Mouse (Mus musculus) midbrain, postnatal 0 days (tissue): Measurements from ENCODE around the gene Nova2. TPM values are rescaled to one million over a fixed set of nuclear protein-coding genes. Genes with fewer than 3 reads are reported as not detected.

ENCODE experiments used
- ATAC-seq: fragments of 200-750 bp; cut with Nextera tagmentation; 2 replicates; pipeline ENCODE4 v1.8.0; 2017; ENCODE audit warnings: moderate number of reproducible peaks, mild to moderate bottlenecking, moderate TSS enrichment, moderate library complexity; ENCODE audit not compliant: low FRiP score
- DNase-seq: peaks from one replicate; pipeline ENCODE4 v3.0.0-alpha.2; 2015; ENCODE audit warnings: low spot score
- H3K27ac ChIP-seq: fragments of 300-500 bp; sonication (generic); 2 replicates; pipeline ENCODE4 v1.5.1; 2014; ENCODE audit warnings: low read depth, mild to moderate bottlenecking, low read length, mixed read lengths
- H3K27me3 ChIP-seq: fragments of 300-500 bp; sonication (generic); 2 replicates; pipeline ENCODE4 v1.6.1; 2014; ENCODE audit warnings: low read length, control low read depth, mixed read lengths; ENCODE audit not compliant: insufficient read depth
- H3K36me3 ChIP-seq: fragments of 300-500 bp; sonication (generic); 2 replicates; pipeline ENCODE4 v1.6.1; 2014; ENCODE audit warnings: low read length, control low read depth, mixed read lengths; ENCODE audit not compliant: insufficient read depth
- H3K4me1 ChIP-seq: fragments of 300-500 bp; sonication (generic); 2 replicates; pipeline ENCODE4 v1.6.1; 2014; ENCODE audit warnings: mild to moderate bottlenecking, control low read depth, antibody characterized with exemption, low read length, mixed read lengths; ENCODE audit not compliant: insufficient read depth
- H3K4me2 ChIP-seq: fragments of 300-500 bp; sonication (generic); 2 replicates; pipeline ENCODE4 v1.6.1; 2014; ENCODE audit warnings: low read depth, mild to moderate bottlenecking, low read length, mixed read lengths; ENCODE audit not compliant: poor library complexity, severe bottlenecking
- H3K4me3 ChIP-seq: fragments of 300-500 bp; sonication (generic); 2 replicates; pipeline ENCODE4 v1.5.1; 2014; ENCODE audit warnings: low read depth, mild to moderate bottlenecking, low read length, moderate library complexity
- H3K9ac ChIP-seq: fragments of 300-500 bp; sonication (generic); replicated peaks from 2 replicates; pipeline ENCODE4 v1.6.1; 2014; ENCODE audit warnings: mild to moderate bottlenecking, low read length, moderate library complexity, mixed read lengths; ENCODE audit not compliant: poor library complexity, severe bottlenecking
- H3K9me3 ChIP-seq: fragments of 300-500 bp; sonication (generic); 2 replicates; pipeline ENCODE4 v1.6.1; 2016; ENCODE audit warnings: low read length, control low read depth
- CTCF ChIP-seq: IDR thresholded peaks from 2 replicates; pipeline ENCODE4 v1.5.1; 2016; ENCODE audit warnings: antibody characterized with exemption, mild to moderate bottlenecking
- WGBS: fragments of 180-500 bp; shearing (Covaris S2); extraction: QIAGEN DNeasy Blood & Tissue Kit; methylation state at CpG from one replicate; pipeline ENCODE4 v1.1.7; 2014; 5-methylcytosine and 5-hydroxymethylcytosine counted together
- polyA plus RNA-seq: library from polyadenylated mRNA; unstranded; fragments of >200 nt; fragmentation: Nextera tagmentation; extraction: Ambion mirVana; gene quantifications from 2 replicates; pipeline ENCODE4 v1.2.1, GENCODE M21; 2015
- total RNA-seq: library from RNA; depleted of rRNA; stranded (reverse); fragments of >200 nt; gene quantifications from 2 replicates; pipeline ENCODE4 v1.2.3, GENCODE M21; 2014; rRNA removed

The Nova2 gene
- total and polyA plus RNA-seq, 2 experiments from 2014 or later, result 10.1 to 20.9 TPM

DNA sequence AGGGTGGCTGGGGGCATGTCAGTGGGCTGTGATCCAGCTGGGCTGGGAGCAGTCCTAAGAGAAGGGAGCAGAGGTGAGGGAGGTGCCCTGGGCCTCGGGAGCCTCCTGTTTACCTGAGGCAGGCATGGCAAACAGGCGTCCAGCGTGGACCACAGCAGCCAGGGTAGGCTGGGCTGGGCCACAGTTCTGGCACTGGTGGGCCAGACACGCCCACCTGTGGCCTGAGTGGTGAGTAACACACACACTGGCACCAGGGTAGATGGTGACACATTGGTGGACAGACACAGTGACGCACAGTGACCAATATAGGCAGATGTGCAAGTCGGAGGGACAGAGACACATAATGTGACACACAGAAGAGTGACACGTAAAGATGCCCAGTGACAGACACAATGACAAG, 84.9 kb downstream of the Nova2 start:
- Histone ChIP-seq H3K9ac (no peak overlapping the region), H3K36me3 (peaks cover 12% of the 10 kb centered on the region), H3K27ac (no peak overlapping the region), H3K4me3 (no peak overlapping the region), H3K9me3 (no peaks in the 10 kb centered on the region), H3K4me2 (no peak overlapping the region), H3K4me1 (peaks cover 3% of the 10 kb centered on the region), H3K27me3 (no peaks in the 10 kb centered on the region)
- TF ChIP-seq CTCF, result no peak
- ATAC-seq (no peak), DNase-seq (no peak)
- 85% methylated on average over 7 of the region's 7 CpGs for WGBS

DNA sequence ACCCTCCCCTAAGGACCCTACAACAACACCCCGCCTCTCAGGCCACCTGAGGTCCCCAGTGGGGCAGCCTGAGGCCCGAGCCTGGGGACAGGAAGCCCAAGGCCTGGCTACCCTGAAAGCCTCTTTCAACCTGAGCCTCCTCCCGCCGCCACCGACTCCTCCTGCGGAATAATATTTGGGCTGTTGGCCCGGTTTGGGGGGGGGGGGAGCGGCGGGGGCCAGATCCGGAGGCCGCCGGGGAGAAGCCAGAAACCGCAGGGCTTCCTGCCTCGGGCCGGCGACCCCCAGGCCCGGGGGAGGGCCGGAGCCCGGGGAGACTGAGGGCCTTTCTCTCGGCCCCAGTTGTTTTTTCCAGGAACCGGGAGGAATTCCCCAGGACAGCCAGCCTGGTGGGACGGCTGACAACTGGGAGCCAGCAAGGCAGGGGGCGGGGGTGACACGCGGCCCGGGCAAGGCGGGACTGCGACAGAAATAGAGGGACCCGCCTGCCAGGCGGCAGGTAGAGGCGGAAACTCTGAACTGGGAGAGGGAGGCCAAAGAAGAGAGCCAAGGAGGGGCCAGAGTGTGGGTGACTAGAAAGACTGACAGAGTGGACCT, 86.4 kb downstream of the Nova2 start:
- Histone ChIP-seq H3K36me3 (0 out of 2 replicates have a peak, but pooled peaks cover 6% of the 10 kb centered on the region), H3K4me2 (peak overlapping the region; percentile 46), H3K4me3 (peak overlapping the region; percentile 22; the same call in 1 of the 2 replicates), H3K27me3 (no peaks in the 10 kb centered on the region), H3K27ac (no peak overlapping the region), H3K9ac (peak overlapping the region; percentile 14; the same call in 1 of the 2 replicates), H3K4me1 (no peaks in the 10 kb centered on the region), H3K9me3 (no peaks in the 10 kb centered on the region)
- WGBS, result 3% methylated on average over 27 of the region's 31 CpGs
- no peak for TF ChIP-seq CTCF
- ATAC-seq (no peak), DNase-seq (no peak)

DNA sequence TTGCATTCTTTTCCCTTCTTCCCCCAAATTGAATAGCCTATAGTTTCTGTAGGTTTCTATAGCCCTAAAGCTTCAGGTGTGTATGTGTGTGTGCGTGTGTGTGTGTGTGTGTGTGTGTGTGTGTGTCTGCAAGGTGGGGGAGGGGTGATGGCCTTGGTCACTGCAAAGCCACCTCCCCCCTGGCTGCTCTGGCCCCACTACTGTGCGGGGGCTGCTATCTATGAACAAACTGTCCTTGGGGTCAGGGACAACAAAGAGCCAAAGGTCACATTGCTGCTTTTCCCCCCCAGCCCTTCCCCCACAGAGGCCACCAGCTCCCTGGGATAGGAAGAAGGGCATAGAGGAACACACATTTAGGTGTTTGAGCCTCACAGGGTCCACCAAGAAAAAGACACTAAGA, 87.2 kb downstream of the Nova2 start:
- H3K36me3 ChIP-seq, result 0 out of 2 replicates have a peak, but pooled peaks cover 3% of the 10 kb centered on the region
- H3K27ac ChIP-seq, result no peak overlapping the region
- no peak overlapping the region for H3K9ac ChIP-seq
- WGBS, result 52% methylated on average over 2 of the region's 2 CpGs
- no peak overlapping the region for H3K4me3 ChIP-seq
- no peaks in the 10 kb centered on the region for H3K4me1 ChIP-seq
- H3K4me2 ChIP-seq, result no peak overlapping the region
- H3K27me3 ChIP-seq, result no peaks in the 10 kb centered on the region
- TF ChIP-seq CTCF, result no peak
- no peak for ATAC-seq
- no peak for DNase-seq
- H3K9me3 ChIP-seq, result no peaks in the 10 kb centered on the region

DNA sequence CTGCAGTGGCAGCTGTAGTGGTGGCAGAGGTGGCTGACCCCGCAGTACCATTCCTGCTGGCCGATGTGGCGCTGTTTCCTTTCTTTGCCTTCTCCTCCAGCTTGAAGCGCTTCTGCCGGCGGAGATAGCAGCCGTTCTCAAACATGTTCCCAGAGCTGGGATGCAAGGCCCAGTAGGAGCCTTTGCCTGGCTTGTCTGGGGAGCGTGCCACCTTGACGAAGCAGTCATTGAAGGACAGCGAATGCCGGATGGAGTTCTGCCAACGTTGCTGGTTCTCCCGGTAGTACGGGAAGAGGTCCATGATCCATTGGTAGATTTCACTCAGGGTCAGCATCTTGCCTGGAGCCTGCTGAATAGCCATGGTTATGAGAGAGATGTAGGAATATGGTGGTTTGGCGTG, 88.8 kb downstream of the Nova2 start:
- no peak overlapping the region for H3K4me3 ChIP-seq
- no peak; the same call in 1 of the 2 replicates for TF ChIP-seq CTCF
- DNase-seq, result no peak
- WGBS, result 60% methylated on average over 15 of the region's 15 CpGs
- no peak overlapping the region for H3K4me2 ChIP-seq
- no peaks in the 10 kb centered on the region for H3K4me1 ChIP-seq
- H3K9me3 ChIP-seq, result no peaks in the 10 kb centered on the region
- no peak overlapping the region for H3K27ac ChIP-seq
- no peak for ATAC-seq
- no peak overlapping the region for H3K9ac ChIP-seq
- H3K36me3 ChIP-seq, result no peaks in the 10 kb centered on the region
- H3K27me3 ChIP-seq, result no peaks in the 10 kb centered on the region

Other genes starting within 250 kb of the Nova2 start
- gene Psg20, start 239.7 kb upstream of the Nova2 start, total RNA-seq, result not detected in 2 replicates
- not detected in 2 replicates for gene Psg20, start 239.7 kb upstream of the Nova2 start, polyA plus RNA-seq
- not detected in 2 replicates for gene Psg22, start 207.8 kb upstream of the Nova2 start, total RNA-seq
- not detected in 2 replicates for gene Psg22, start 207.8 kb upstream of the Nova2 start, polyA plus RNA-seq
- not detected in 2 replicates for gene Psg19, start 127.4 kb upstream of the Nova2 start, total RNA-seq
- not detected in 2 replicates for gene Psg19, start 127.4 kb upstream of the Nova2 start, polyA plus RNA-seq
- gene Psg17, start 104.3 kb upstream of the Nova2 start, total RNA-seq, result not detected in 2 replicates
- gene Psg17, start 104.3 kb upstream of the Nova2 start, polyA plus RNA-seq, result not detected in 2 replicates
- gene Mill2, start 85.9 kb upstream of the Nova2 start, total RNA-seq, result 2.0 and 3.3 TPM in 2 replicates
- 0.64 and 0.93 TPM in 2 replicates for gene Mill2, start 85.9 kb upstream of the Nova2 start, polyA plus RNA-seq
- 17.3 and 18.2 TPM in 2 replicates for gene Pglyrp1, start 54.6 kb upstream of the Nova2 start, total RNA-seq
- 26.8 and 27.1 TPM in 2 replicates for gene Pglyrp1, start 54.6 kb upstream of the Nova2 start, polyA plus RNA-seq
- 21.3 and 25.5 TPM in 2 replicates for gene Ccdc61, start 15.5 kb upstream of the Nova2 start, total RNA-seq
- 29.5 and 35.2 TPM in 2 replicates for gene Ccdc61, start 15.5 kb upstream of the Nova2 start, polyA plus RNA-seq
- 1.7 and 3.7 TPM in 2 replicates for gene Nanos2, start 61.5 kb downstream of the Nova2 start, total RNA-seq
- gene Nanos2, start 61.5 kb downstream of the Nova2 start, polyA plus RNA-seq, result 0.59 and 1.3 TPM in 2 replicates
- gene Mypop, start 65.4 kb downstream of the Nova2 start, total RNA-seq, result 16.0 and 21.2 TPM in 2 replicates
- 4.7 and 5.0 TPM in 2 replicates for gene Mypop, start 65.4 kb downstream of the Nova2 start, polyA plus RNA-seq
- 115 and 133 TPM in 2 replicates for gene Irf2bp1, start 78.2 kb downstream of the Nova2 start, total RNA-seq
- gene Irf2bp1, start 78.2 kb downstream of the Nova2 start, polyA plus RNA-seq, result 25.6 and 26.1 TPM in 2 replicates
- gene Foxa3, start 97.7 kb downstream of the Nova2 start, total RNA-seq, result not detected in 2 replicates
- not detected in 2 replicates for gene Foxa3, start 97.7 kb downstream of the Nova2 start, polyA plus RNA-seq
- 73.5 and 74.2 TPM in 2 replicates for gene Sympk, start 98.5 kb downstream of the Nova2 start, total RNA-seq
- gene Sympk, start 98.5 kb downstream of the Nova2 start, polyA plus RNA-seq, result 19.5 and 19.7 TPM in 2 replicates
- gene Rsph6a, start 128.8 kb downstream of the Nova2 start, total RNA-seq, result not detected in 2 replicates
- 0.57 and 0.75 TPM in 2 replicates for gene Rsph6a, start 128.8 kb downstream of the Nova2 start, polyA plus RNA-seq
- 134 and 136 TPM in 2 replicates for gene Dmwd, start 150.3 kb downstream of the Nova2 start, total RNA-seq
- 33.1 and 35.4 TPM in 2 replicates for gene Dmwd, start 150.3 kb downstream of the Nova2 start, polyA plus RNA-seq
- gene Dmpk, start 158.0 kb downstream of the Nova2 start, total RNA-seq, result 12.3 and 32.1 TPM in 2 replicates
- 4.0 and 5.1 TPM in 2 replicates for gene Dmpk, start 158.0 kb downstream of the Nova2 start, polyA plus RNA-seq
- gene Six5, start 168.7 kb downstream of the Nova2 start, total RNA-seq, result 5.4 and 8.2 TPM in 2 replicates
- 1.2 and 1.4 TPM in 2 replicates for gene Six5, start 168.7 kb downstream of the Nova2 start, polyA plus RNA-seq
- gene Gm4969, start 192.5 kb downstream of the Nova2 start, total RNA-seq, result 9.4 and 9.6 TPM in 2 replicates
- gene Gm4969, start 192.5 kb downstream of the Nova2 start, polyA plus RNA-seq, result 12.7 and 12.9 TPM in 2 replicates
- gene Fbxo46, start 194.0 kb downstream of the Nova2 start, total RNA-seq, result 19.8 and 20.6 TPM in 2 replicates
- gene Fbxo46, start 194.0 kb downstream of the Nova2 start, polyA plus RNA-seq, result 9.9 and 11.6 TPM in 2 replicates
- 17.3 and 17.8 TPM in 2 replicates for gene Qpctl, start 223.4 kb downstream of the Nova2 start, total RNA-seq
- gene Qpctl, start 223.4 kb downstream of the Nova2 start, polyA plus RNA-seq, result 30.2 and 32.5 TPM in 2 replicates
- gene Snrpd2, start 223.8 kb downstream of the Nova2 start, total RNA-seq, result 31.4 and 36.7 TPM in 2 replicates
- 115 and 116 TPM in 2 replicates for gene Snrpd2, start 223.8 kb downstream of the Nova2 start, polyA plus RNA-seq
- gene Gipr, start 240.2 kb downstream of the Nova2 start, total RNA-seq, result 2.3 and 7.4 TPM in 2 replicates
- 1.7 and 2.3 TPM in 2 replicates for gene Gipr, start 240.2 kb downstream of the Nova2 start, polyA plus RNA-seq